Mouse (Mus musculus): ENCODE results near the gene Rere.

DNA sequence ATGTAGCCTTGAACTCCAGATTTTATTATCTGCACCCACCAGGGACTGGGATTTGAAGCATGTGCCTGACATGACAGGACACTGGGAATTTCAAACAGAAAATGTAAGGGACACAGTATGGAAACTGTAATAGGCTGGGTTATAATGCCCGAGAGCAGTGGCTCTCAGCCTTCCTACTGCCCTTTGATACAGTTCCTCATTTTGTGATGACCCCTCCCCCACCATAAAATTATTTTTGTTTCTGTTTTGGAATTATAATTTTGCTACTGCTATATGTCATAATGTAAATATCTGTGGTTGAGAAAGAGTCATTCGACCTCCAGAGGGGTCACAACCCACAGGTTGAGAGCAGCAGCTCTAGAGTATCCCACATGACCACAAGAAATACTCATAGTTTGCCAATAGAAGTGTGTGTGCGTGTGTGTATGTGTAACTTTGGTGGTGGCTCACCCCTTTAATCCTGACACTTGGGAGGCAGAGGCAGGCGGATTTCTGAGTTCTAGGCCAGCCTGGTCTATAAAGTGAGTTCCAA, 312.9 kb downstream of the Rere start:
- no peak for TF ChIP-seq CTCF (IDR thresholded peaks at IDR 0.05; ENCODE audit: borderline replicate concordance, extremely low read depth, insufficient read depth, insufficient read length)
- TF ChIP-seq POLR2A (IDR thresholded peaks at IDR 0.05; ENCODE audit: borderline replicate concordance, extremely low read depth, insufficient read depth, insufficient read length, poor library complexity, severe bottlenecking): no peak
